Mouse (Mus musculus) cerebellum, adult 8-10 months (tissue): ENCODE results near the gene Rdh16f2.
"Not testable (repeated sequence)": the region's sequence is repeated elsewhere in the genome, so short reads cannot be mapped to it uniquely, and the experiment has no call there.

ENCODE experiments used
- DNase-seq: peaks from one replicate; pipeline ENCODE4 v3.0.0; 2022

Rdh16f2 gene

DNA sequence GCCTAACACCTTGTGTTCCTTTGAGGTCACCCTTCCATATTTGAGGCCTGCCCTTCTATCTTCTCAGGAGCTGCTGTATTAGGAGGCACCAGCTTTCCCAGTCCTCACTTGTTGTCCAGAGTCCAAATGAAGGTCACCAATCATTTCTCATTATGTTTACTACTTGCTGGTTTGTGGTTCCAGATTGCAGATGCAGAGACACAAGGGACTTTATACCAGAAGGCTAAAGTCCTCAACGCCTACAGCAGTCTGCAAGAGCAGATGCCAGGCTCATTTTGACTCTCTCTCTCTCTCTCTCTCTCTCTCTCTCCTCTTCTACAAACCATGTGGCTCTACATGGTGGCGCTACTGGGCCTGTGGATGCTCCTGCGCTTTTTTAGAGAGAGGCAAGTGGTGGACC is at the start of gene Rdh16f2:
Gene Rdh16f2, plus strand, starts transcription at position 243 of the 400 bp plus-strand sequence.
- DNase-seq, result no peak

- DNase-seq, result not testable (repeated sequence)
Measured at GRCm38 (mm10) chr10:127817268-127817910, 48.9 kb upstream of the Rdh16f2 start.

DNA sequence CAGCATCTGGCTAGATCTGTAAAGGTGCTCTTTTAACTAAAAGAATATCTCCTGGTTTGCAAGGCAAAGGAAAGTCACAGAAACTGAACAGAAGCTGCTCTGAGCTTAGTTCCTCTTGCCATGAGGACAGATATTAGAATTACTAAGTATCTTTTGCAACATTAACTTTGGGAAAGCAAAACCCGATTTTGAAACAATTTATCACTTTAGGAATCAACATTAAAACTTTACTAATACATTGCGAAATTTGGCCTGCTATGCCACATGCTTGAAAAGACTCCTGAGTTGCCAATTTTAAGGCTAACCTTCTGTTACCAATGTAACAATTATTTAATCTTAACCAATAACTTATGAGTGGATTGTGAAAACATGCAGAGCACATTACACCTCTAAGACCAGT is 44.5 kb upstream of the Rdh16f2 start:
- DNase-seq, result not testable (repeated sequence)

DNA sequence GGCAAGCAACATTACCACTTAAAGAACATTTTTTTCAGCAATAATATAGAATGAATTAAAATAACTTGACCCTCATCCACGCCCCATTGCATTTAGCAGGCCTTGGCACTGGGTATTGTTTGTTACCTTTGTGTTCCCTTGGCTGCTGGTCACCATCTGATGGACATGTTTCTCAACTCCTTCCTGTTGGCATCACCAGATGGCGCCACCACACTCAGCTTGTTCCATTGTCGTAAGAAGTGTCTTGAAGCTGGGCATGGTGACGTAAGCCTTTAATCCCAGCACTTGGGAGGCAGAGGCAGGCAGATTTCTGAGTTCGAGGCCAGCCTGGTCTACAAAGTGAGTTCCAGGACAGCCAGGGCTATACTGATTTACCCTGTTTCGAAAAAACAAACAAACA is 40.9 kb upstream of the Rdh16f2 start:
- no peak for DNase-seq

- no peak for DNase-seq
Measured at GRCm38 (mm10) chr10:127829121-127829520, 37.2 kb upstream of the Rdh16f2 start.

GRCm38 (mm10) chr10:127834186-127834585 is 32.1 kb upstream of the Rdh16f2 start:
- DNase-seq, result not testable (repeated sequence)

GRCm38 (mm10) chr10:127835292-127835691 is 31.0 kb upstream of the Rdh16f2 start:
- no peak for DNase-seq

- DNase-seq, result not testable (repeated sequence)
Measured at GRCm38 (mm10) chr10:127837793-127838192, 28.5 kb upstream of the Rdh16f2 start.

DNA sequence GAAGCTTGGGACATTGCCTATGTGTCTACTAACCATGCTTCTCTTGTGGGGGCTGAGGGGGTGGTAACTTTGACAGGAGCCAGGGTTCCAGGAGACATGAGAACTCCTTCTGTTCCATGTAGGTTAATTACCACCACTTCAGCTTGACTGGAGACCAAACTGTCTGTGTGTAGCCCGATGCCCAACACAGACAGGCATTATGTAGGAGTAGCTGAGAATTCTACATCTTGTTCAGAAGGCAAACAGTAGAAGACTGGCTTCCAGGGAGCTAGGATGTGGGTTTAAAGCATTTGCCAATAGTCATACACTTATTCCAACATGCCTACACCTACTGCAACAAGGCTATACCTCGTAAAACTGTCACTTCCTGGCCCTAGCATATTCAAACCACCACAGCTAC is 27.7 kb upstream of the Rdh16f2 start:
- DNase-seq, result no peak

GRCm38 (mm10) chr10:127840776-127841175 is 25.5 kb upstream of the Rdh16f2 start:
- DNase-seq, result no peak

- not testable (repeated sequence) for DNase-seq
Measured at GRCm38 (mm10) chr10:127845945-127846344, 20.3 kb upstream of the Rdh16f2 start.

- no peak for DNase-seq
Measured at GRCm38 (mm10) chr10:127848089-127848488, 18.2 kb upstream of the Rdh16f2 start.

DNA sequence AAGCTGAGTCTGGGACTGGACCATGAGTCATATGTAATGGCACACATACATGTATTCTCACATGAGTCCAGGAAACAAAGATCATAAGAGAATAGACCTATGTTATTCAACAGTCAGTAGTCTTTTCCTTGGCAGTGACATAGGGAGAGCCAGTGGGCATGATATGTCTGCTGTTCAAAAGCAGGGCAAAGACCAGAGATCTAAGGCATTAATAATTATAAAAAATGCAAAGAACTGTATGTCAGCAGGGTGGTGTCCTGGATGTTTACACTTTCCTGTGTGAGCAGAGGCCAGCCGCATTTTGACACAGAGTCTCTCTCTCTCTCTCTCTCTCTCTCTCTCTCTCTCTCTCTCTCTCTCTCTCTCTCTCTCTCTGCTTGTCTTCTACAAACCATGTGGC is 16.6 kb upstream of the Rdh16f2 start, which contains the start of gene Rdh19:
Gene Rdh19, plus strand, starts transcription at position 301 of the 400 bp plus-strand sequence.
- DNase-seq, result no peak

DNA sequence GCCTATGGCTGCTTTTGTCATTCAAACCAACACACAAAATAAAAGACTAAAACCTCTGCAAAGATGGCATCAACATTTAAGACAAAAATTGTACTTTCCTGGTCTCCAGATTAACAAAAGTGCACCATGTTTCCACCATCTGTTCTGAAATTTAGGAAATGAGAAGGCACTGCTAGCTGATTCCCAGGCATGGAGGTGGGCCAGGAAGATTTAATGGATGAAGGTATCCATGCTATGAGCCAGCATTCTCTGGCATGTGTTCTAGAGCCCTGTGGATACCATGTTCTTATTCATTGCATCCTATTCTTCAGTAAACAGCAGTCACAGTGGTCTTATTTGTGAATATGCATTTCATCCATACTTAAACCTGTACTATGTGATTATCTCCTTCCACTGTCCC is 9.9 kb upstream of the Rdh16f2 start:
- DNase-seq, result peak; percentile 37

GRCm38 (mm10) chr10:127864931-127865330 is 1.3 kb upstream of the Rdh16f2 start:
- DNase-seq, result no peak

GRCm38 (mm10) chr10:127872484-127872883 is 6.2 kb downstream of the Rdh16f2 start:
- DNase-seq, result no peak

DNA sequence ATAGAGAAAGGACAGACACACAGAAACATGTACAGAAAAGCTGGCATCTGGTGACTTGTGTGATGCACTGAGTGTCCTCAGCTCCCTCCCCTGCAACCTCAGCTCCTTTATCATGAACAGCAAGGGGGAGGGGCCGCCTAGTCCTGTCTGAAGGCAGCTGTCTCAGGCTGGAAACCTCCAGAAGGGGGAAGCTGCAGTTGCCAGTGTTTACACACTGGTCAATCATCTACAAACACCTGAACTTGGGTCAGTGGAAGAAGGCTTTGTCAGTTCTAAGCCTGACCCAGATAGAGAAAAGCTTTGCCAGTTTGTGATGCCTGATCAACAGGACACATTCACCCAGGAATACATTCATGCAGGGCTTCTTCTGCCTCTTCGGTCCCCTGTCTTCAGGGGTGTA is 11.4 kb downstream of the Rdh16f2 start:
- DNase-seq, result no peak

DNA sequence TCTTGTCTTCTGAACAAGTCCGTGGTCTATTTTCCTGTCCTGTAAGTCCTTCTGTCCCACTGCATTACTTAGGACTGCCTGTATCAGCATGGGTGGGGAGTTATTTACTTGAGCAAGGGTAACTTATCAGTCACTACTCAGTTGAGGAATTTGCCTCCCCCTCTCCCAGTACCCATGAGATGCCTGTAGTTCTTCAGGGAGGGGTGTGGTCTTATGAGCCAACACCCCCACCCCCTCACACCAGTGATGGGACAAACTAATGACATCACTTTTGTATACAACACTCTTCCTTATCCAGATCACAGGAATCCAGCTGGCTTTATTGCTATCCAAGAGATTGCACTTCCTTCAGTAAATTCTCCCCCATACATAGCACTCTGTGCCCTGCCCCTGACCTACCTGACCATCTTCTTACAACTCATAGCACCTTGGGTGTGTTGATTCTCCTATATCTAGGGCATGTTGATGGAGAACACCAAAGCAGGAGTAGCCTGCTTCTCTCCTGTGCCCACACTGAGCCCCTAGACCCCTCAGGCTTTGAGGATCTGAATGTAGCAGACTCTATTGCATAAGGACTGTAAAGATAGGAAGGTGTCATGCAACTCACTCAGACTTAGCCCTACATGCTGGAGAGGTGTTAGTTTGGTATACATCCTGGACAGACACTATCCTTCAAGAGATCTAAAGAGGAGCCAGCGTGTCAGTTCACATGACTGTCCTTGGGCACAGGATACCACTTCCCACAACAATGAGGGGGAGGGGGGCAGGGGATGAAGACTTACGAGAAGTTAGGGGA is 12.2 kb downstream of the Rdh16f2 start:
- DNase-seq, result no peak

- DNase-seq, result no peak
Measured at GRCm38 (mm10) chr10:127879155-127879688, 12.9 kb downstream of the Rdh16f2 start.

DNA sequence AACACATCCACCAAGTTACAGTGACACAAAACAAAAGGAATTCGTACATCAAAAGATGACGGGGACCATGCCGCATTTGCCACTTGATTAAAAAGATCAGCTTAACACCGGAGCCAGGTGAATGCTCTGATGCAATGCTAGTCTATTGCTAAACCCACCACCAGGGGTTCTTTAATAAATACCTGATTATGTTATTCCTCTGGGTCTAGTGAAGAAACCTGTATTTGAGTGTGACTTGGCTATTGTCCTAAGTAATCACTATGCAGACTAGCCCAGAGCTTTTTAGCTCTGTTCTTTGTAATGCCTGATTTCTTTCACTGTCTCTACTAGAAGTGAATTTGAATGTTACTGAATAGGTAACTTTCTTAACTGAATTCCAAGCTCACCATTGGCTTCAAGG is 14.8 kb downstream of the Rdh16f2 start:
- DNase-seq, result no peak

GRCm38 (mm10) chr10:127886551-127886950 is 20.3 kb downstream of the Rdh16f2 start:
- DNase-seq, result no peak

- no peak for DNase-seq
Measured at GRCm38 (mm10) chr10:127886971-127887370, 20.7 kb downstream of the Rdh16f2 start.

GRCm38 (mm10) chr10:127888605-127889004 is 22.3 kb downstream of the Rdh16f2 start, which contains the start of gene Rdh7:
Gene Rdh7, minus strand, starts transcription at chr10:127888817.
- no peak for DNase-seq

DNA sequence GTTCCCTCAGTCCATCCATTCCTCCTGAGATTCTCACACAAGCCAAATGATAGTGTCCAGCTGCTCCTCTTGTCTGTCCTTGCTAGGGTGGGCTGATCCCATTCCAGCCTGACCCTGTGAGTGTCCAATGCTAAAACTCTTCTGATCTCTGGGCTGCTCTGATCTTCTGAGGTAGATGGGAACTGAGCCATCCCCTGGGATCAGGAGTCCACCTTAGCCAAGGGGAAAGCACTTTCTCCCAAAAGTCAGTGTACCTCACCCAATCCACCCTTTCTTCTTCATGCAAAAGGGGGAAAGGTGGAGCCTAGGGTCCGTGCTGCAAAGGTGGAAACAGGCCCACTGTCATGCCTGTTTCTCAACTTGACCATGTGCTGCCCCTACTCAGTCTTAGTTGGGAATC is 25.2 kb downstream of the Rdh16f2 start:
- DNase-seq, result no peak
